Mouse (Mus musculus): ENCODE measurements around the gene Zscan21.

DNA sequence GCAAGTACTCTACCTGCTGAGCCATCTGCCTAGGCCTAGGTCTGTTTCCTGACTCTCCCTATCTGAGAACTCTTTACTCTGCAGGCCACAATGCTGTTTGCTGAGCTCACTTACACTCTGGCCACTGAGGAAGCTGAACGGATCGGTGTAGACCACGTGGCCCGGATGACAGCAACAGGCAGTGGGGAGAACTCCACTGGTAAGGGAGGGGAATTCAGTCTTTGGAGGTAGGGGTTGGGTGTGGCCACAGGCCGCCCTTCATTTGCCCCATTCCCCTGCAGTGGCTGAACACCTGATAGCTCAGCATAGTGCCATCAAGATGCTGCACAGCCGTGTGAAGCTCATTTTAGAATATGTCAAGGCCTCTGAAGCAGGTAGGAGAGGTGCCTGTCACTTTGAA is 46.3 kb downstream of the Zscan21 start:
- no peak for TF ChIP-seq CTCF (IDR thresholded peaks at IDR 0.05; ENCODE audit: borderline replicate concordance, insufficient read depth, low read length)
- TF ChIP-seq POLR2A (IDR thresholded peaks at IDR 0.05; ENCODE audit: low read depth, low read length): no peak

All from embryonic fibroblast, embryonic 13.5 days (primary cell).